Mouse (Mus musculus) adrenal gland, postnatal 14 days (tissue): Measurements from ENCODE around the gene Ndufaf3. TPM values are rescaled to one million over a fixed set of nuclear protein-coding genes. Genes with fewer than 3 reads are reported as not detected.
A peak's percentile ranks its signal among the peaks of the same experiment; 100 is the strongest.

Experiments
- DNase-seq: peaks from one replicate; pipeline ENCODE4 v3.0.0; 2021; ENCODE audit warnings: mixed read lengths
- microRNA-seq, 2 experiments: library from miRNA; unstranded; fragments of <30 nt; microRNA quantifications; one replicate each; pipeline ENCODE4 v1.2.0; 2021
- total RNA-seq: library from RNA; stranded (reverse); gene quantifications from 2 replicates; pipeline ENCODE4 v1.2.3, GENCODE M21; 2021

Gene Ndufaf3
- total RNA-seq, 1 experiment from 2014 or later: 55.5 TPM

DNA sequence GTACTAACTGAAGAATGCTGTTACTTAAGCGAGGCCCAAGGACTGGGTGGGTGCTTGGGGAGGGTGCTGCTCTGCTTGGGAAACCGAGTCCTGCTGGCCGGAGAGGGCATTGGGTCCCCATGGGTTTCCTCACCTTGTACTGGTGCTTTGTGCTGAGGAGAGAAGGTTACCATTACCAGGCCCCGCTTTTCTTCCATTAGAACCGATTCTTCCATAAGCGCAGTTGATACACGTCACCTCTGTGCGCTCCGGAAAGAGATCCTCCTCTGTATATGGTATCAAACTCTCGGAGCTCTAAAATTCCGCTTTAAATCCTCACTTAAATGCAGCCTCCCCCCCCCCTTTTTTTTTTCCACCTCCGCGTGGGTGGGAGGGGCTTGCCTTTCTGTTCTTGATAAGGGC is 49.3 kb downstream of the Ndufaf3 start:
- peak; percentile 68 for DNase-seq

DNA sequence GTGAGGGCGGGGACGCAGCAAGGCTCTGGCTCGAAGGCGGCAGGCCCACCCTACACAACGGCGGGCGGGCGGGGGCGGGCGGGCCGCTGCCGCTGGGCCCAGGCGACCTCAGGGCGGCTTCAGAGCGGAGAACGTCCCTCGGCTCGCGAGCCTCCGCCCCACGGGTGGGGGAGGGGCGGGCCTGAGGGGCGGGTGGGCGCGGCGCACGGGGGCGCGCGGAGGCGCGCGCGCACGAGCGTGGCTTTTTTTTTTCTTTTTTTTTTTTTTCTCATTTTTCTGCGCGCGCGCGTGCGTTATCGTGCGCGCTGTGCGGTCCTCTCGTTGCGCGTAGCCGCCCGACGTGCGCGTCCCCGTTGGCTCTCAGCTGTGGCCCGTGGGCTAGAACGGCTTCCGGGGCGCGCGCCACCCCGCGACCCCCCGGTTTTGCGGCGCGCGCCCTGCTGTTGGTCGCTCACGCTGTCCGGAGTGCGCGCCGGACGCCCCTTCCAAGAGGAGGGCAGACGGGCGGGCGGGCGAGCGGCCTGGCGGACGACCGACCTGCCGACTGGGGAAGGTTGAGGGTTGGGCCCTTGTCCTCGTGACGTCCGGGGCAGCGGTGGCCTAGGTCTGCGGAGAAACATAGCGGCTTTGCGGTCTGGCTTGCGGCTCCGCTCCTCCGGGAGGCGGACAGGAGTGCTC is 49.8 kb downstream of the Ndufaf3 start:
- DNase-seq: peak; percentile 94

DNA sequence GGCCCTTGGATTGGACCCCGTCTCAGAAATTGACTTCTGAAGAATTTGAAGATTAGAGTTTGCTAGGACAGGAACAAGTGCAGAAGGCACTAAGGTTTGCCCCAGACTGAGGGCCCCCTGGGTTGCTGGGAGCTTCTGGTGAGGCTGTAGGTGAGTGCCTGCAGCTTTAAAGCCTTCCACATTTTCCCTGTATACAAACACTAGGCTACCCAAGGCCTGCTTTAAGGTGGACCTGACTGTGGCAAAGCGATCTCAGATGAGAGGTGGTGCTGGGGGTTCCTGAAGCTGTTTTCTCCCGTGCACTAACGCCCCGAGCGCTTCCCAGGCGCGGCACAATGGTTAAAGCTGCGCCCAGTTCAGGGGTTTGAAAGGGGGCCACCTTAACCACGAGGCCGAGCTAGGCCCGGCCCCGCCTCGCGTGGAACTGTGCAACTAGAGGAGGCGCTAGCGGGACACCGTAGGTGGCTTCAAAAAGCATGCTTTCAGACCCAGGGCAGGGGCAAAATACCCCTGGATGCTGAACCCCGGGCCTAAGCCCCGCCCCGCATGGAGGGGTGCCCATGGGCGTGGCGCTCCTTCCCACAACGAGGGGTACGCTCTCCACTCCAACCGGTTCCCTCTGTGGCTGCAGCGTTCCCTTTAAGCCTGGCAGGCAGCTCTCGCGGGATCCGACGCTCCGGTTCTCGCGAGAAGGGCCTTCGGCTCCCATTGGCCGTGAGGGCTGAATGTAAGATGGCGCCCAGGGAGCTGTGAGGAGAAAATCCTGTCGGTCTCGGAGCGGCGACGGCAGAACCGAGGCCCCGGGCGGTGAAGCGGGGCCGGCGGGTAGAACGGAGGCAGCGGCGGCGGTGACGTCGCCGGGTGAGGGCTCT is 50.6 kb downstream of the Ndufaf3 start, which contains the start of gene Qrich1:
Gene Qrich1 (plus strand): TSS at position 427 of the 872 bp plus-strand sequence.
- peak; percentile 95 for DNase-seq

Small RNAs within 50 kb of the gene (microRNA-seq; reads per million reads assigned to microRNA genes)
- 0 reads per million in 2 experiments for gene Gm24083
- 0 reads per million in 2 experiments for gene Mir191
- gene Mir425: 1,108 to 1,636 reads per million in 2 experiments

Other genes starting within 250 kb of the Ndufaf3 start
- gene Gpx1, start 228.5 kb downstream of the Ndufaf3 start, total RNA-seq: 551 and 754 TPM in 2 replicates
- 101 and 117 TPM in 2 replicates for gene Usp4, start 219.6 kb downstream of the Ndufaf3 start, total RNA-seq
- 0.74 and 1.4 TPM in 2 replicates for gene 1700102P08Rik, start 174.6 kb downstream of the Ndufaf3 start, total RNA-seq
- gene Ccdc36, start 138.9 kb downstream of the Ndufaf3 start, total RNA-seq: not detected in 2 replicates
- not detected in 2 replicates for gene BC048562, start 131.0 kb downstream of the Ndufaf3 start, total RNA-seq
- 35.1 and 36.4 TPM in 2 replicates for gene Ccdc71, start 106.9 kb downstream of the Ndufaf3 start, total RNA-seq
- gene Klhdc8b, start 105.9 kb downstream of the Ndufaf3 start, total RNA-seq: 29.7 and 30.9 TPM in 2 replicates
- gene Lamb2, start 87.7 kb downstream of the Ndufaf3 start, total RNA-seq: 121 and 124 TPM in 2 replicates
- gene Usp19, start 76.8 kb downstream of the Ndufaf3 start, total RNA-seq: 163 and 175 TPM in 2 replicates
- gene Qars, start 59.7 kb downstream of the Ndufaf3 start, total RNA-seq: 179 and 190 TPM in 2 replicates
- 114 and 125 TPM in 2 replicates for gene Qrich1, start 50.6 kb downstream of the Ndufaf3 start, total RNA-seq
- gene Impdh2, start 7.1 kb downstream of the Ndufaf3 start, total RNA-seq: 99.2 and 110 TPM in 2 replicates
- gene Dalrd3, start 2.5 kb upstream of the Ndufaf3 start, total RNA-seq: 48.8 and 51.5 TPM in 2 replicates
- 91.0 and 102 TPM in 2 replicates for gene Wdr6, start 11.3 kb upstream of the Ndufaf3 start, total RNA-seq
- gene P4htm, start 30.2 kb upstream of the Ndufaf3 start, total RNA-seq: 4.7 and 7.7 TPM in 2 replicates
- gene Arih2, start 82.0 kb upstream of the Ndufaf3 start, total RNA-seq: 59.7 and 61.3 TPM in 2 replicates
- gene Slc25a20, start 94.7 kb upstream of the Ndufaf3 start, total RNA-seq: 334 and 350 TPM in 2 replicates
- 36.3 and 37.4 TPM in 2 replicates for gene Prkar2a, start 121.9 kb upstream of the Ndufaf3 start, total RNA-seq
- 71.0 and 78.2 TPM in 2 replicates for gene Ip6k2, start 216.4 kb upstream of the Ndufaf3 start, total RNA-seq
- 9.2 and 11.4 TPM in 2 replicates for gene Nckipsd, start 240.9 kb upstream of the Ndufaf3 start, total RNA-seq